Mouse (Mus musculus) heart, adult 2 months (tissue): ENCODE data around the gene Arf3.

ENCODE experiments used
- CTCF ChIP-seq: fragments of 200-600 bp; IDR thresholded peaks from 2 replicates; pipeline ENCODE4 v1.8.1; 2022; ENCODE audit warnings: antibody characterized with exemption, mild to moderate bottlenecking, moderate library complexity
- EP300 ChIP-seq: fragments of 200-500 bp; IDR thresholded peaks from 2 replicates; pipeline ENCODE4 v1.6.1; 2011; ENCODE audit warnings: low read depth, low read length, control low read depth; ENCODE audit not compliant: insufficient read depth
- POLR2A ChIP-seq: fragments of 200-500 bp; IDR thresholded peaks from 2 replicates; pipeline ENCODE4 v1.6.1; 2011; ENCODE audit warnings: mild to moderate bottlenecking, low read depth, low read length, control low read depth; ENCODE audit not compliant: insufficient read depth

DNA sequence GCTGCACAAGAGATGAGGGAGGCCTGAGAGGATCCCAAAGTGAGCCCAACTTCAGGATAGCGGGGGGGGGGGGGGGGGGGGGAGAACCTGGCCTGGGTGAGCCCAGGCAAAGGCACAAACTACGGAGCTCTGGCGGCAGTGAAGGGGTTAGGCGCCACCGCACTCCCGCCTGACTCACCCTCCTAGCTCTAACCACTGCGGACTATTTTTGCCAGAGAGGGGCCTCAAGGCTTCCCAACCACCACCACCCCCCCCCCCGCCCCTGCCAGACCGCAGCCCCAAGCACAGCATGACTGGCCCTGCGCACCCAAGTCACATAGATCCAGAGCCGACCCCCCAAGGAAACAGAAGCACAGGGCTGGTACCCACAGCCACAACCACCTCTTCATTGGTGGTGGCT, 15.8 kb upstream of the Arf3 start:
- no peak for TF ChIP-seq CTCF
- no peak for TF ChIP-seq EP300
- TF ChIP-seq POLR2A: no peak
